Mouse (Mus musculus): Measurements from ENCODE around the gene Afg1l.

Afg1l gene

DNA sequence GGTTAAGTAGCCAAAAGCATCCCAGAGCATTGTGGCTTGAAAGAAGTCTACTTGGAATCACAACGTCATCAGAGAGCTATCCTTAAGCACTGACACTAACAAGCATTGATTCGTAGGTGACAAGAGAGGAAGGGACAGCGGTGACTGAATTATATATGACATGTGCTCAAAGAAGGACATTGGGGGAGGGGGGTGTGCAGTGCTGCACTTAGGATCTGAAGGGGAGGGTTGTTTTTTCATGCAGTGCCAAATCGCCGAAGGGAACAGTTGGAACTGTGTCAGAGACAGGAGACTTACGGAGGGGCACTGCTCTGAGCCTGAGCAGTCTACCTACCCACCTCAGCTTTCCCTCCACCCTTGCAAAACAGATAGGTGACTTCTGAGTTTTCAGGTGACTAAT, 94.7 kb downstream of the Afg1l start:
- DNase-seq (ENCODE audit: low spot score), result no peak

DNA sequence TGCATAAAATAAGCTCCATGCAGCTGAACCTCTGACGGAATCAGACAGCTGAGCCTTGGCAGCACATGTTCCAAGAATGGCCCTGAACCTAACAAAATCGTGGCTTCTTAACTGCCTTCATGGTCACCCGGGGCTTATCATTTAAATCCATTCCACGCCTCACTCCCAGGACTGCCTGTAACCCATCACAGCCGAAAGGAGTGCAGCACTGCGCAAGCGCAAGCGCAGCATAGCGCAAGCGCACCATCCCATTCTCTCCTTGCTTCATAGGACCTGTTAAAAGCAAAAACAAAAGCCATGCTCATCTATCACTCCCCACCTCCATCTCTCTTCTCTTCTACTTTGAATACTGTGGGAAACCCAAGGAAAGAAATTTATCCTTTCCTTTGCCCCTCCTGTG, 114.1 kb downstream of the Afg1l start:
- DNase-seq (ENCODE audit: low spot score), result no peak

GRCm38 (mm10) chr10:42355980-42356379, 122.4 kb downstream of the Afg1l start:
- peak; percentile 9 for DNase-seq (ENCODE audit: low spot score)

DNA sequence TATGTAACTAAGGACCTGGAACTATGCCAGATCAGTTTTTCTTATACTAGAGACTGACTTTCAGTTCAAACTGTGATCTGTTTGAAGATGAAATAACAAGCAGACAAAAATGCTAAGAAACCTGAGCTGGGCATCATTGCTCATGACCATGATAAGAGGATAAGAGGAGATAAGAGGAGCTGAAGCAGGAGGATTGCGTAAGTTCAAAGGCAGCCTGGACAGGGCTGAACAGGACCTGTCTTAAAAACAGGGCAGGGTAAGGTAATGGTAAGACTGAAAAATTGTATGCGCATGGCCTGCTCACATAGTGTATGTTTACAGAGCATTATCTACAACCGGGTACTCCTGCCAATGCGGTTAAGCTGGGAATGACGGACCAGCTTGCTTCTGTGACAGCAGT, 130.4 kb downstream of the Afg1l start:
- DNase-seq (ENCODE audit: low spot score), result no peak

DNA sequence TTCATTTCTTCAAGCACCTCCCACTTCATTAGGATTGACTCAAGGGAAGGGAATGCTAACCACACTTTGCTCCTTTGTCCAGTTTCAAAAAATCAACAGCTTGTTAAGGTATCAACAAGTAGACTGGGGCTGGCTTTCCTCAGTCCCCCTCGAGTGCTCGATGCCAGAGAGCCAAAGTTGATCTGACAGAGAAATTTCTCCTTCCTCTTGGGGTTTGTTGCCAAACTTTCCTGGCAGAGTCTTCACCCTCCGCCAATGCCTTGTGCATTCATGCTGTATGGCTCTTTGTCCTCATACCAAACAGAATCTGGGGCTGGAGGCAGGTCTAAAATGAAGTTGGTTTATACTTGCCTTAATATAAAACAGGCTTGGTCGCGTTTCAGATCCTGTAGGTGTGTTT, 131.2 kb downstream of the Afg1l start:
- no peak for DNase-seq (ENCODE audit: low spot score)

DNA sequence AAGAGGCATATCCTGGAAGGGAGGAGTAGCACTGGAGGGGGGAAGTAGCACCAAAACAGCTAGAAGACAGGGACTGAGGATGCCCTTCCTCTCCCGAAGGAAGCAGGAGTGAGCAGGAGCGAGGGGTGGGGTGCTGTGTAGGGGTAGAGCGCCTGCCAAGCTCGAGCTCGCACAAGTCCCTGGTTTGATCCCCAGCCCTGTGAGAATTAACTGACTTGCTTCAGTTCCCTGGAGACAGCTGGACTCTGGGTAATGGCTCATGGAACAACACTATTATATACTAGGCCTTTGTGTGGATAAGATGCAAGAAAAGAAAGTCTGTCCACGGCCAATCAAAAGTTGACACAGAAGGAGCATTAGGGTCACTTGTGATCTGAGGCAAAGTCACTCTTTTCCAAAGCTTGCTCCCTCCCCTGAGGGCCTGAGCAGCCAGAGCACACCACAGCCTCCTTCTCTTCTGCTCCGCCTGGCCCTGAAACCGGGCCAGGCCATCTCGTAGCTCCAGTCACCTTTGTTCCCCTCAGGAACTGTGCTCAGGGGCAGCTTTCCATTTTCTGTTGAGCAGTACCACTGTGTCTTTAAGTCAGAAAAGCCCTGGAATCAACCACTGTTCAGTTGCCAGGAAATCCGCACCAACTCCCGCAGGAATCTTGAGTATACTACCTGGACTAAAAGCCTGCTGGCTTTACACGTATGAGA, 132.0 kb downstream of the Afg1l start:
- DNase-seq (ENCODE audit: low spot score), result no peak

- no peak for DNase-seq (ENCODE audit: low spot score)
Observed at GRCm38 (mm10) chr10:42342714-42343113, 135.7 kb downstream of the Afg1l start.

GRCm38 (mm10) chr10:42341815-42342457, 136.4 kb downstream of the Afg1l start:
- DNase-seq (ENCODE audit: low spot score), result no peak

- DNase-seq (ENCODE audit: low spot score), result no peak
Observed at GRCm38 (mm10) chr10:42340426-42340793, 138.0 kb downstream of the Afg1l start.

DNA sequence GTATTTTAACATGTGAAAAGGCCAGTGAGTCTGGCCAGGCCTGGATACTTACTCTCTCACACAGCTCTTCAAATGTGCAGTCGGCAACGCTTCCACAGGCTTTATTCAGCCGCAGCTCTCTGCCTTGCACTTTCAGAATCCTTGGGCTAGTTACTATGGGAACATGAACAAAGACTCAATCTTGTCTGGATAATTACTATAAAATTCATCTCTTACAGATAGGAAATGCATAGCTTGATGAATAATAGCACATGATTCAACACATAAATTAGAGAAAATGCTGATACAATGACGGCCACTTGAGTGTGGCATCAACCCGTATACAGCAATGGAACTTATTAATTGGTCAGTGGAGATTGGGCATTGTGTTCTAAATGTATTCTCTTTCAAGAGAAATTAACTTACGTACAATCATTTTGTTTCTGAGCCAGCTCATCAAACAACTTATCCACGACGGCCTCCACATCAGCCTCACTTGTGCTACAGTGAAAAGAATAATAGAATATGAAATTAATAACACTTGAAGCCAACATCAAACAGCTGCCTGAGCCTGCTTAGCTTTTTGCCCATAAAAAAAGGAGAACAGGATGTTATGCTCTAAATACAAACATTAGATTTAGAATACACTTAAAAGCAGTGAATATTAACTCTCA, 138.5 kb downstream of the Afg1l start:
- no peak for DNase-seq (ENCODE audit: low spot score)

DNA sequence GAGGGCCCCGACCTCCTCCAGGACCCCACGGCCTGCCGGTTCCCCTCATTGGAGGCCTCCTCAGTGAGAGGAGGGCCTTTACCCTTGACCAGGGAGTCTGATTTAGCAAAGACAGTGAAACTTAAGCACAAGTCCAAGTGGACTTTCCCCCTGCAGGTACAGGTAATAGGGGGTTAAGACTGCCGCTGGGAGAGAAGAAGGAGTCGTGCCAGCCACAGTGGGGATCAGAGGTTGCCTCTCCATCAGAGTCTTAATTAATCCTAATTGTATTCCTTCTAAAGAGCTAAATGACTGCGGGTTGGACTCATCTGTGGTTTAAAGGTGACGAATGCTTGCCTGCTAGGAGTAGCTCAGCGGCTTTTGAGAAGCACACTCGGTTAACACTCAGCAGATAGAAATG, 139.9 kb downstream of the Afg1l start:
- DNase-seq (ENCODE audit: low spot score), result no peak

GRCm38 (mm10) chr10:42327576-42327975, 150.8 kb downstream of the Afg1l start:
- DNase-seq (ENCODE audit: low spot score), result no peak

GRCm38 (mm10) chr10:42325305-42325704, 153.1 kb downstream of the Afg1l start:
- DNase-seq (ENCODE audit: low spot score), result no peak

- no peak for DNase-seq (ENCODE audit: low spot score)
Observed at GRCm38 (mm10) chr10:42323978-42324377, 154.4 kb downstream of the Afg1l start.

DNA sequence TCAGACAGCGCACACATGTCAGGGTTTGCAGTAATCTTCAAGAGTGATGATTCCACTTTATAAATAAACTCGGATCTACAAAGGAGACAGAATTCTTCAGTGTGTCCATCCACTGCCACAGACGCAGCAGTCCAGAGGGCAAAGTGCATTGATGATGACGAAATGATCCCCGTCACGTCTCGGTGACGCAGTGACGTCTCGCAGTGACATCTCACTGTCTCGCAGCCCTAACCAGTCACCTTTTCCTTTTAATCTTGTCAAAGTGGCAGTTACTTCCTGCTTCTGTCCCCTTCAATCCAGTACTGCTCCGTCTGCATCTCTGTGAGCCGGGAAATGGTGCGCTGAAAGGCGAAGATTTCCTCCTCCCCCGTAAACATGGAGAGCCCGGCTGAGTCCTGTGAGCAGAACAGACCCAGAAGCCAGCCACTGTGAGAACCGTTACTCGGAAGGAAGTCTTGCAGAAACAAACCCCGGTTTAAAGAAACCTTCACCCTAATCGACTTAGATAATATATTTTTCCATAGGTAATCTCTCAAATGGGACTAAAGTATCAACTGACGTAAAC, 165.1 kb downstream of the Afg1l start:
- DNase-seq (ENCODE audit: low spot score), result no peak

- DNase-seq (ENCODE audit: low spot score), result no peak
Observed at GRCm38 (mm10) chr10:42312557-42312956, 165.8 kb downstream of the Afg1l start.

- no peak for DNase-seq (ENCODE audit: low spot score)
Observed at GRCm38 (mm10) chr10:42308687-42308987, 169.7 kb downstream of the Afg1l start.

GRCm38 (mm10) chr10:42307980-42308686, 170.2 kb downstream of the Afg1l start:
- DNase-seq (ENCODE audit: low spot score), result no peak

GRCm38 (mm10) chr10:42306422-42306821, 171.9 kb downstream of the Afg1l start:
- no peak for DNase-seq (ENCODE audit: low spot score)

- no peak for DNase-seq (ENCODE audit: low spot score)
Observed at GRCm38 (mm10) chr10:42300805-42301204, 177.6 kb downstream of the Afg1l start.

GRCm38 (mm10) chr10:42299967-42300366, 178.4 kb downstream of the Afg1l start:
- no peak for DNase-seq (ENCODE audit: low spot score)

DNA sequence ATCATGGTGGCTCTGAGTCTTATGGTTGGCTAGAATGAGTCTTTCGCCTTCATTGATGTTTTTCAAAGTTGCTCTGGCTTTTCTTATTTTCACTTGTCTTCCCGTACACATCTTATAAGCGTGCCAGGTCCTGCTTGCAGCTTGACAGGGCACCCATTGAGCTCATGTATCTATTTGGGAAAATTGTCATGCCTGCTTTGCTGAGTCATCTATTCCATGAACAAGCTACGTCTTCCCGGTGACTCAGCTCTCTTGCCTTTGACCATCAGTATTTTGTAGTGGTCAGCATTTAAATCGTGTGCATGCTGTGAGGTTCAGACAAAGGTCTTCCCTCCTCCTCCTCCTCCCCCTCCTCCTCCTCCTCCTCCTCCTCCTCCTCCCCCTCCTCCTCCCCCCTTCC, 178.9 kb downstream of the Afg1l start:
- DNase-seq (ENCODE audit: low spot score), result no peak

DNA sequence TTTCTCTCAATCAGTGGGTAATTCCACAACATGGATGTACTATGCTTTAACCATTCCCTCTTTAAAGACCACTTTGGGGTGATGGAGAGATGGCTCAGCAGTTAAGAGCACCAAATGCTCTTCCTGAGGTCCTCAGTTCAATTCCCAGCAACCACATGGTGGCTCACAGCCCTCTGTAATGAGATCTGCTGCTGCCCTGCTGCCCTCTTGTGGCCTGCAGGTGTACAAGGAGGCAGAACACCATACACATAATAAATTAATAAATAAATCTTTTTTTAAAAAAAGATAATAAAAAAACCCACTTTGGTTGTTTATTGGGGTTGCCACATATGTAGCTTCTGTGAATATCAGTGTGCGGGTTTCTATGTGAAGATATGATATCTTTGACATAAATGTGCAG, 180.4 kb downstream of the Afg1l start:
- no peak for DNase-seq (ENCODE audit: low spot score)

Data from c-Kit-positive CD71-positive TER-119-positive erythroid progenitor cells, embryonic 14.5 days (primary cell).